Mouse (Mus musculus): ENCODE data around the gene Gm884.

Gene Gm884

GRCm38 (mm10) chr11:103621040-103621439 is at the start of gene Gm884:
Gene Gm884 (minus strand): TSS chr11:103621140.
- DNase-seq (ENCODE audit: extremely low read depth, insufficient read length, low spot score), result no peak

GRCm38 (mm10) chr11:103666907-103667426 is 46.0 kb upstream of the Gm884 start:
- DNase-seq (ENCODE audit: extremely low read depth, insufficient read length, low spot score), result no peak

GRCm38 (mm10) chr11:103666181-103666906 is 45.4 kb upstream of the Gm884 start:
- no peak for DNase-seq (ENCODE audit: extremely low read depth, insufficient read length, low spot score)

- no peak for DNase-seq (ENCODE audit: extremely low read depth, insufficient read length, low spot score)
Measured at GRCm38 (mm10) chr11:103665695-103666094, 44.8 kb upstream of the Gm884 start.

- DNase-seq (ENCODE audit: extremely low read depth, insufficient read length, low spot score), result no peak
Measured at GRCm38 (mm10) chr11:103663119-103663518, 42.2 kb upstream of the Gm884 start.

GRCm38 (mm10) chr11:103662546-103662945 is 41.6 kb upstream of the Gm884 start:
- DNase-seq (ENCODE audit: extremely low read depth, insufficient read length, low spot score), result no peak

- no peak for DNase-seq (ENCODE audit: extremely low read depth, insufficient read length, low spot score)
Measured at GRCm38 (mm10) chr11:103661863-103662262, 40.9 kb upstream of the Gm884 start.

GRCm38 (mm10) chr11:103658189-103658588 is 37.2 kb upstream of the Gm884 start:
- DNase-seq (ENCODE audit: extremely low read depth, insufficient read length, low spot score), result no peak

- DNase-seq (ENCODE audit: extremely low read depth, insufficient read length, low spot score), result no peak
Measured at GRCm38 (mm10) chr11:103656520-103656919, 35.6 kb upstream of the Gm884 start.

- DNase-seq (ENCODE audit: extremely low read depth, insufficient read length, low spot score), result no peak
Measured at GRCm38 (mm10) chr11:103653359-103653965, 32.5 kb upstream of the Gm884 start.

GRCm38 (mm10) chr11:103651426-103651825 is 30.5 kb upstream of the Gm884 start:
- DNase-seq (ENCODE audit: extremely low read depth, insufficient read length, low spot score), result no peak

- DNase-seq (ENCODE audit: extremely low read depth, insufficient read length, low spot score), result no peak
Measured at GRCm38 (mm10) chr11:103649983-103650493, 29.1 kb upstream of the Gm884 start.

- no peak for DNase-seq (ENCODE audit: extremely low read depth, insufficient read length, low spot score)
Measured at GRCm38 (mm10) chr11:103649301-103649982, 28.5 kb upstream of the Gm884 start, which contains the start of gene Rprml. Gene Rprml (plus strand): TSS chr11:103649570.

- no peak for DNase-seq (ENCODE audit: extremely low read depth, insufficient read length, low spot score)
Measured at GRCm38 (mm10) chr11:103648656-103649055, 27.7 kb upstream of the Gm884 start.

- no peak for DNase-seq (ENCODE audit: extremely low read depth, insufficient read length, low spot score)
Measured at GRCm38 (mm10) chr11:103647921-103648620, 27.1 kb upstream of the Gm884 start.

- DNase-seq (ENCODE audit: extremely low read depth, insufficient read length, low spot score), result no peak
Measured at GRCm38 (mm10) chr11:103646301-103646700, 25.4 kb upstream of the Gm884 start.

GRCm38 (mm10) chr11:103645731-103646130 is 24.8 kb upstream of the Gm884 start:
- DNase-seq (ENCODE audit: extremely low read depth, insufficient read length, low spot score), result no peak

GRCm38 (mm10) chr11:103643211-103643610 is 22.3 kb upstream of the Gm884 start:
- DNase-seq (ENCODE audit: extremely low read depth, insufficient read length, low spot score), result no peak

- DNase-seq (ENCODE audit: extremely low read depth, insufficient read length, low spot score), result no peak
Measured at GRCm38 (mm10) chr11:103639407-103639946, 18.5 kb upstream of the Gm884 start.

GRCm38 (mm10) chr11:103638790-103639189 is 17.9 kb upstream of the Gm884 start, which contains the start of gene Lyzl6:
Gene Lyzl6 (minus strand): TSS chr11:103638890.
- no peak for DNase-seq (ENCODE audit: extremely low read depth, insufficient read length, low spot score)

All from 3134 (cell line).